In the genomic region with DNA sequence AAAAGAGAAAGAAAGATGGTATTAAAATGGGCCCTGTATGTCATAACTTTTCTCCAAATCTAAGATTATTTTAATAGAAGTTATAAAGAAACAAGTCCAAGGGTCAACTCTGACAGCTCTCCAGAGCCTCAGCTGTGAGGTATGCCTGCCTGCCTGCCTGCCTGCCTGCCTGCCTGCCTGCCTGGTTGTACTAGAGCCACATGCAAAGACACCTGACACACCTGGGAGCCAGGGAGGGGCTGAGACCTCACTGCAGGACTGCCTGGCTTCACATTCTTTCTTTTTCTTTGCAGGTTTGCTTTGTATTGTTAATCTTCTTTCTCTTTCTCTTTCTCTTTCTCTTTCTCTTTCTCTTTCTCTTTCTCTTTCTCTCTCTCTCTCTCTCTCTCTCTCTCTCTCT, we compare ENCODE assay signal across 17 mouse cellular contexts. TPM values are rescaled to one million over a fixed set of nuclear protein-coding genes. Genes with fewer than 3 reads are reported as not detected.
"Had no signal": no experiment of that assay in that cellular context is flagged by ENCODE, and none has a peak within 500 bp of the region (broad histone marks: within the 10 kb centered on the region; RNA-seq: fewer than 3 reads in every experiment).

No protein-coding gene starts in this region.

- H3K9ac ChIP-seq: limb, embryonic 12.5 days; liver, embryonic 13.5 days; liver, postnatal 0 days; lung, embryonic 15.5 days; neural tube, embryonic 12.5 days; stomach, embryonic 15.5 days had no signal

- H3K4me3 ChIP-seq: limb, embryonic 12.5 days; liver, embryonic 13.5 days; lung, embryonic 15.5 days; megakaryocyte, embryonic 14.5 days; neural tube, embryonic 12.5 days; stomach, embryonic 15.5 days had no signal

- ATAC-seq: liver, postnatal 0 days had no signal

- H3K9me3 ChIP-seq: limb, embryonic 12.5 days; liver, embryonic 13.5 days; lung, embryonic 15.5 days; megakaryocyte, embryonic 14.5 days; neural tube, embryonic 12.5 days; stomach, embryonic 15.5 days had no signal

- DNase-seq: kidney, adult 8-10 months; kidney, postnatal 25 days; liver; liver, embryonic 13.5 days; liver, postnatal 0 days; lung, postnatal 14 days; thymus, adult 2 months; thymus, postnatal 36 days had no signal

- H3K27ac ChIP-seq: limb, embryonic 12.5 days; liver, embryonic 13.5 days; lung, embryonic 15.5 days; macrophage; neural tube, embryonic 12.5 days; stomach, embryonic 15.5 days had no signal

- H3K36me3 ChIP-seq: liver, embryonic 13.5 days had no signal

- H3K4me2 ChIP-seq: limb, embryonic 12.5 days; liver, embryonic 13.5 days; lung, embryonic 15.5 days; neural tube, embryonic 12.5 days; stomach, embryonic 15.5 days had no signal

- H3K4me1 ChIP-seq: liver, embryonic 13.5 days; lung, embryonic 15.5 days; stomach, embryonic 15.5 days had no signal

- H3K27me3 ChIP-seq: limb, embryonic 12.5 days; liver, embryonic 13.5 days; lung, embryonic 15.5 days; megakaryocyte, embryonic 14.5 days; stomach, embryonic 15.5 days had no signal

RNA-seq across cellular contexts. Expression of a gene that starts 53.4 kb away (rescaled TPM):
- total RNA-seq: monocyte, adult 5-6 weeks; neutrophil, adult 5-6 weeks had no signal
- polyA plus RNA-seq: kidney, embryonic 16.5 days; limb, embryonic 12.5 days; liver, postnatal 0 days; macrophage had no signal
